Mouse (Mus musculus): ENCODE results near the gene Klhl20.

GRCm38 (mm10) chr1:161180674-161181073, 49.4 kb upstream of the Klhl20 start:
- TF ChIP-seq CTCF (IDR thresholded peaks at IDR 0.05; ENCODE audit: extremely low read depth, insufficient read depth, insufficient read length, insufficient replicate concordance) (peak; percentile 62; the same call in 1 of the 2 replicates), POLR2A (IDR thresholded peaks at IDR 0.05; ENCODE audit: low read depth, low read length) (no peak)

Measured in spleen, adult 2 months (tissue).